Mouse (Mus musculus) ES-E14 (cell line): Measurements from ENCODE around the gene Hnrnpk.

Source experiments
- CHD2 ChIP-seq: IDR thresholded peaks from 2 replicates; pipeline ENCODE4 v1.6.1; 2014; ENCODE audit warnings: mild to moderate bottlenecking, low read depth, low read length, inconsistent platforms
- HCFC1 ChIP-seq: IDR thresholded peaks from 2 replicates; pipeline ENCODE4 v1.6.1; 2012; ENCODE audit warnings: low read length, inconsistent platforms, borderline replicate concordance; ENCODE audit not compliant: insufficient read depth

GRCm38 (mm10) chr13:58350606-58351005 is 52.5 kb downstream of the Hnrnpk start:
- no peak for TF ChIP-seq CHD2
- TF ChIP-seq HCFC1, result no peak
